Mouse (Mus musculus) frontal cortex, postnatal 10 days (tissue): Measurements from ENCODE around the gene Pear1.
"Not testable (repeated sequence)": the region's sequence is repeated elsewhere in the genome, so short reads cannot be mapped to it uniquely, and the experiment has no call there.

Source experiments
- DNase-seq, 2 experiments: peaks; one replicate each; pipeline ENCODE4 v3.0.0; 2022; ENCODE audit warnings: low spot score in 2 of 2, mixed read lengths in 1 of 2

Gene Pear1

GRCm38 (mm10) chr3:87824206-87824605 is at the start of gene Pear1:
Pear1 (minus strand) TSS chr3:87824306.
- not testable (repeated sequence) for DNase-seq

GRCm38 (mm10) chr3:87864111-87864510 is 40.0 kb upstream of the Pear1 start:
- not testable (repeated sequence) for DNase-seq

GRCm38 (mm10) chr3:87859813-87860212 is 35.7 kb upstream of the Pear1 start:
- DNase-seq: peak in 1 of 2 experiments; percentile 63

- no peak for DNase-seq
Measured at GRCm38 (mm10) chr3:87857666-87858065, 33.6 kb upstream of the Pear1 start.

GRCm38 (mm10) chr3:87855936-87856335 is 31.8 kb upstream of the Pear1 start:
- no peak for DNase-seq

GRCm38 (mm10) chr3:87854795-87855568 is 30.9 kb upstream of the Pear1 start:
- DNase-seq: no peak

- DNase-seq: no peak
Measured at GRCm38 (mm10) chr3:87849117-87849516, 25.0 kb upstream of the Pear1 start.

- DNase-seq: no peak
Measured at GRCm38 (mm10) chr3:87847680-87848079, 23.6 kb upstream of the Pear1 start.

- DNase-seq: no peak
Measured at GRCm38 (mm10) chr3:87846650-87847110, 22.6 kb upstream of the Pear1 start, which contains the start of gene Sh2d2a. Sh2d2a (plus strand) TSS chr3:87846755.

GRCm38 (mm10) chr3:87846186-87846585 is 22.1 kb upstream of the Pear1 start:
- DNase-seq: no peak

GRCm38 (mm10) chr3:87844981-87845380 is 20.9 kb upstream of the Pear1 start:
- no peak for DNase-seq

GRCm38 (mm10) chr3:87840858-87841257 is 16.8 kb upstream of the Pear1 start:
- DNase-seq: no peak

- DNase-seq: peak in 1 of 2 experiments; percentile 51
Measured at GRCm38 (mm10) chr3:87838622-87839021, 14.5 kb upstream of the Pear1 start.

GRCm38 (mm10) chr3:87833482-87833881 is 9.4 kb upstream of the Pear1 start:
- no peak for DNase-seq

GRCm38 (mm10) chr3:87832109-87832859 is 8.2 kb upstream of the Pear1 start:
- no peak for DNase-seq

GRCm38 (mm10) chr3:87829025-87829424 is 4.9 kb upstream of the Pear1 start:
- no peak for DNase-seq

- DNase-seq: no peak
Measured at GRCm38 (mm10) chr3:87828435-87828834, 4.3 kb upstream of the Pear1 start.

- no peak for DNase-seq
Measured at GRCm38 (mm10) chr3:87818226-87818625, 5.9 kb downstream of the Pear1 start.

GRCm38 (mm10) chr3:87816646-87817093 is 7.4 kb downstream of the Pear1 start:
- DNase-seq: peak in 1 of 2 experiments; percentile 49

GRCm38 (mm10) chr3:87816166-87816565 is 7.9 kb downstream of the Pear1 start:
- DNase-seq: no peak

- no peak for DNase-seq
Measured at GRCm38 (mm10) chr3:87812873-87813272, 11.2 kb downstream of the Pear1 start.

- DNase-seq: no peak
Measured at GRCm38 (mm10) chr3:87812413-87812812, 11.7 kb downstream of the Pear1 start.

- no peak for DNase-seq
Measured at GRCm38 (mm10) chr3:87811297-87811696, 12.8 kb downstream of the Pear1 start.
